Mouse (Mus musculus) lung, adult 2 months (tissue): Measurements from ENCODE around the gene Zdhhc19.

Experiments
- CTCF ChIP-seq: fragments of 200-500 bp; IDR thresholded peaks from 2 replicates; pipeline ENCODE4 v1.5.1; 2011; ENCODE audit warnings: mild to moderate bottlenecking, low read length, control low read depth; ENCODE audit not compliant: insufficient read depth
- POLR2A ChIP-seq: fragments of 200-500 bp; IDR thresholded peaks from 2 replicates; pipeline ENCODE4 v1.6.1; 2011; ENCODE audit warnings: low read depth, mild to moderate bottlenecking, control low read depth, low read length, borderline replicate concordance; ENCODE audit errors: extremely low read depth

- TF ChIP-seq CTCF = peak; percentile 58; the same call in 1 of the 2 replicates
- no peak for TF ChIP-seq POLR2A
Observed at GRCm38 (mm10) chr16:32457589-32458386, 38.3 kb upstream of the Zdhhc19 start.
